Mouse (Mus musculus) olfactory bulb, adult 2 months (tissue): ENCODE results near the gene Gm42791. TPM values are rescaled to one million over a fixed set of nuclear protein-coding genes. Genes with fewer than 3 reads are reported as not detected.

Experiments
- H3K27ac ChIP-seq: fragments of 200-500 bp; 2 replicates; pipeline ENCODE4 v1.5.1; 2012; ENCODE audit warnings: low read depth, low read length; ENCODE audit not compliant: insufficient read depth
- H3K4me1 ChIP-seq: fragments of 200-500 bp; 2 replicates; pipeline ENCODE4 v1.6.1; 2012; ENCODE audit warnings: low read length; ENCODE audit not compliant: control insufficient read depth, insufficient read depth
- H3K4me3 ChIP-seq: fragments of 200-500 bp; 2 replicates; pipeline ENCODE4 v1.5.1; 2012; ENCODE audit warnings: mild to moderate bottlenecking, low read depth, low read length, moderate library complexity; ENCODE audit not compliant: insufficient read depth
- CTCF ChIP-seq: fragments of 200-500 bp; IDR thresholded peaks from 2 replicates; pipeline ENCODE4 v1.5.1; 2012; ENCODE audit warnings: low read depth, mild to moderate bottlenecking, low read length, moderate library complexity; ENCODE audit not compliant: insufficient read depth
- POLR2A ChIP-seq: fragments of 200-500 bp; IDR thresholded peaks from 2 replicates; pipeline ENCODE4 v1.6.1; 2012; ENCODE audit warnings: mild to moderate bottlenecking, low read depth, low read length, moderate library complexity; ENCODE audit not compliant: insufficient read depth
- WGBS: fragments of 180-500 bp; shearing (Covaris S2); methylation state at CpG from one replicate; pipeline ENCODE4 v1.1.7; 2018; 5-methylcytosine and 5-hydroxymethylcytosine counted together
- polyA plus RNA-seq: library from polyadenylated mRNA; stranded (reverse); fragments of >200 nt; gene quantifications from 2 replicates; pipeline ENCODE4 v1.2.4, GENCODE M21; 2012; ENCODE audit warnings: low replicate concordance; ENCODE audit not compliant: missing spikeins, insufficient read depth, insufficient read length

The Gm42791 gene
- polyA plus RNA-seq, 1 experiment = not detected

DNA sequence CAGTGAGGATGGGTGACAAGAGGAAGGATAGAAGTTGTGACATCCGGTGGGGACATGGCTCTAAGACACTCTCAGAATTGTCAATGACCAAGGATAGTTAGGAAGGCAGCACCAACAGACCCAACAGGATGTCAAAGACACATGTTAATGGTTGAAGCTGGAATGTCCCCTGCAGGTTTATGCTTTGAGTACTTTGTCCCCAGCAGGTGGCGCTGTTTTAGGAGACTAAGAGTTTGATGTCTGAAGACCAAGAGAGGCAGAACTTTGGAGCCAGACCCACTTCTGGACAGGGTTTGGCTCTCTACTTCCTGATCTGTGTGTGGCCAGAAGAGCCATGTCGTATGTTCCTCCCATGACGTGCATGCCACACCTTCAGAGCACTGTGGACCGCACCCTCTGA is 147.9 kb downstream of the Gm42791 start:
- no peak for TF ChIP-seq CTCF
- TF ChIP-seq POLR2A = no peak
- 96% methylated on average over 5 of the region's 5 CpGs for WGBS
- H3K4me1 ChIP-seq = no peaks in the 10 kb centered on the region; the same call in 1 of the 2 replicates

More for the DNA sequence above, 147.9 kb downstream of the Gm42791 start:
- no peak overlapping the region for H3K27ac ChIP-seq
- H3K4me3 ChIP-seq = no peak overlapping the region

Other genes starting within 250 kb of the Gm42791 start
- not detected in 2 replicates for gene Katnal1, start 65.8 kb downstream of the Gm42791 start, polyA plus RNA-seq
- not detected in 2 replicates for gene Uspl1, start 189.2 kb upstream of the Gm42791 start, polyA plus RNA-seq
- gene Hmgb1, start 189.3 kb upstream of the Gm42791 start, polyA plus RNA-seq = 501 TPM in 1 of 2 replicates, not detected in the other